Mouse (Mus musculus) left cerebral cortex, adult 8-10 months (tissue): ENCODE measurements around the gene Prr3. TPM values are rescaled to one million over a fixed set of nuclear protein-coding genes. Genes with fewer than 3 reads are reported as not detected.
A peak's percentile ranks its signal among the peaks of the same experiment; 100 is the strongest.
"Not testable (repeated sequence)": the region's sequence is repeated elsewhere in the genome, so short reads cannot be mapped to it uniquely, and the experiment has no call there.

Experiments used
- DNase-seq, 2 experiments: peaks; one replicate each; pipeline ENCODE4 v3.0.0; 2022; ENCODE audit warnings: low spot score in 2 of 2
- total RNA-seq, 4 experiments: library from RNA; stranded (reverse); gene quantifications; 2 replicates each; pipeline ENCODE4 v1.2.4; 2022

The Prr3 gene
- total RNA-seq, 4 experiments from 2014 or later = 35.3 to 44.5 (median 38.4) TPM

GRCm38 (mm10) chr17:35999356-35999755, 19.3 kb upstream of the Prr3 start:
- DNase-seq = no peak

DNA sequence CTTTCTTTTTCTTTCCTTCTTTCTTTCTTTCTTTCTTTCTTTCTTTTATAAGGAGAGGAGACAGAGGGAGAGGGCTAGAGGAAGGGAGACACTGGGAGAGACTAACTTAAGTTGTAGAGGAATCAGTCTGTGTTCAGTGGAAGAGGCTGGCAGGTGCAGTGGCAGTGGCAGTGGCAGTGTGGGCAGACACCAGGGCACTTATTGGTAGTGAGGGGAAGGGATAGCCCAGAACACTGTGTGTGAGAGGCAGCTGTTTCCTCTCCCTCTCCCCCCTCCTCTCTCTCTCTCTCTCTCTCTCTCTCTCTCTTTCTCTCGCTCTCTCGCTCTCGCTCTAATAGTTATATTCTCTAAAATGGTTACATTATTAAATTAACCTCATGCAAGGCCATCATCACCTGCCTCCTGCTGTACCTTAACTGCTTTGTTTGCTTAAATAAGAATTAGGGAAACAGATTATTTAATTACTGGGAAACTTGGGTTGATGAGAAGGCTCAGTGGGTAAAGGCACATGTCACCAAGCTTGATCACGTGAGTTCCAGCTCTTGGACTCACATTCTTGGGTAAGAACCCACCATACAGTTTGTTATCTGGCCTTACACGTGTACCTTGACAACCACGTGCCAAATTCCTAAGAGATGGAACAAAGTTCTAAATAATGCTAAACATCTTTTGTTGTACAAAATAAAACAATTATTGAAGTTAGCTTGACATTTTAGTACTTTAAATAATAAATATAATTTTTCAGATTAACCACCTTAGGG, 18.7 kb upstream of the Prr3 start:
- no peak for DNase-seq

DNA sequence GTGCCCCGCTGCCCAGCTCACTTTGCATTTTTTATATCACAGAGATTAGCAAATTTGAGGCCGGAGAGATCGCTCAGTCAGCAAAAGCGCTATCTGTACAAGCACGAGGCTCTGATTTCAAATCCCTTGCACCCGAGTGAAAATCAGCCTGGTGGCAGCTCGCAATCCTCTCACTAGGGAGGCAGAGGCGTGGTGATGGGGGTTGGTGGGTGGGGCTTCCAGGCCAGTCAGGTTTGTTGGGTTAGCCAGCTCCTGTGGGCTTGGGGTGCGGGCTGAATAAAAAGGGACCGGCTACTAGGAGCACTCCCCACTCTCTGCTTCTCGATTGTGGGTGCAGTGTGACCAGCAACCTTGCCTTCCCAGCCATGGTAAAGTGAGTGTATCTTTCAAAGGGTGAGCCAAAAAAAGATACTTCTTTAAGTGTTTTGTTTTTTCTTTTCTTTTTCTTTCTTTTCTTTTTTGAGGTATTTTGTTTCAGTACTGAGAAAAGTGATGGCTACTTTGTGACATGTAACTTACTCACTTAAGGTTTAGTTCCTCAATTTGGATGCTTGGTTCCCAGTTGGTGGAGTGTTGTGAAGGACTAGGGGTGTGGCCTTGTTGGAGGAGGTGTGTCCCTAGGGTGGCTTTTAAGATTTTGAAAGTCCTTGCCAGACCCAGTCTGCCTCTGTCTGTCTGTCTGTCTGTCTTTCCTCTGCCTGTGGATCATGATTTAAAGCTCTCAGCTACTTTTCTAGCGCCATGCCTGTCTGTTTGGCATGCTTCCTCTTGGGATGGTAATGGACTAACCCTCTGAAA, 17.9 kb upstream of the Prr3 start:
- no peak for DNase-seq

DNA sequence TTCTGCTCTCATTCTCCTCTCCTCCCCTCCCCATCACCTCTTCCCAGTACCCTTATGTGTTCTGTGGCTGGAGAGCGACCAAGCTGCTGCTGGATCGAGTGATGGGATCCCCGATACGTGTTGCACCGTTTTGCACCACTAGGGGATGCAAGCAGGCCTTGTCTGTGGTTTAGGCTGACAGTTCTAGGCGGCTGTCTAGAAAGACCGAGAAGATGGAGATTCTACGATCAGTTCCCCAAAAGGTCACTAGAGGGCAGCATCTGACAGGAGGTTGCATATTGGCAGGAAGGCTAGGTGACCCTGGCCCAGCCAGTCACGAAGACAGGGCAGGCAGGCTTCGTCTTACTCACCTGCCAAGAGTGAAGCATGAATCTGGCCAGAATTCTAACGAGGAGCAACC, 16.9 kb upstream of the Prr3 start:
- DNase-seq = peak; percentile 81 to 90

GRCm38 (mm10) chr17:35994879-35995240, 14.8 kb upstream of the Prr3 start:
- DNase-seq = no peak

DNA sequence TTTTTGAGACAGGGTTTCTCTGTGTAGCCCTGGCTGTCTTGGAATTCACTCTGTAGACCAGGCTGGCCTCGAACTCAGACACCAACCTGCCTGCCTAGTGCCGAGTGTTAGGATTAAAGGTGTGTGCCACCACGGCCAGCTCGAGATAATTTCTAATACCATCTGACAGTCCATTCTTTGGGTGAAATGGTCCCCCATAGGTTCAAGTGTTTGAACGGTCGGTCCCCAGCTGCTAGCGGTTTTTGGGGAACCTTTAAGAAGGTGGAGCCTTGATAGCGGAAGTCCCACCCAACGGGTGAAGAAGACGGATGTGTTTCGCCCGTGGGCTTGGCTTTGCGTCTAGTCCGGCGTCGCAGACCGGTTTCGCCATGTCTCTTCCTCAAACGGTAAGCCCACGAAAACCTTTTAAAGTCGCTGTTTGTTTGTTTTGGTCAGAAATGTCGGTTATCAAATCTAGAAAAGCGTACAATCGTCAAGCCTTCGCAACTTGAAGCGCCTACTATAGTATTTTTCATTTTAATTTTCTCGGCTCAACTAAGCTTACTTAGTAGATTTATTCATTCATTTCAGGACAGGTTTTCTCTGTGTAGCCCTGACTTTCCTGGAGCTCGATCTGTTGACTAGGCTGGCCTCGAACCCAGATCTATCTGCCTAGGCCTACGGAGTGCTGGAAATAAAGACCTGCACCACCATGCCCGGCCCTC, 14.3 kb upstream of the Prr3 start:
- DNase-seq = peak; percentile 71 to 74

DNA sequence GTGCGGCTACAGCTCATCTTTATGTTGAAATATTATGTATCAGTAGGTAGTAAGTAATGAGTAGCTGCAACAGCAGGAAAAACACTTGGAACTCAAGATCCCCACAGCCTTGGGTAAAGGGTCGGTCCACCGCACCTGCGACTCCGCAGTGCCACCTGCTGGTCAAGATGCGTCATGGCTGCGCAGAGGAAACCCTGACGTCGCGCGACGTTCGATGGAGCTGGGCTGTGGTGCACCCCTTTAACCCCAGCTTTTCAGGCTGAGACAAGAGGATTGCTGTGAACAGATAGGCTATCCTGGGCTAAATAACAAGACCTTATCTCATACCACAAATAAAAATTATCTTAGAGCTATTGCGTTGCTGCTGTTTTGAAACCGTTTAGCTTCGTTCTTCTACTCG, 13.6 kb upstream of the Prr3 start:
- DNase-seq = peak; percentile 44 to 48

GRCm38 (mm10) chr17:35991781-35992180, 11.7 kb upstream of the Prr3 start:
- no peak for DNase-seq

DNA sequence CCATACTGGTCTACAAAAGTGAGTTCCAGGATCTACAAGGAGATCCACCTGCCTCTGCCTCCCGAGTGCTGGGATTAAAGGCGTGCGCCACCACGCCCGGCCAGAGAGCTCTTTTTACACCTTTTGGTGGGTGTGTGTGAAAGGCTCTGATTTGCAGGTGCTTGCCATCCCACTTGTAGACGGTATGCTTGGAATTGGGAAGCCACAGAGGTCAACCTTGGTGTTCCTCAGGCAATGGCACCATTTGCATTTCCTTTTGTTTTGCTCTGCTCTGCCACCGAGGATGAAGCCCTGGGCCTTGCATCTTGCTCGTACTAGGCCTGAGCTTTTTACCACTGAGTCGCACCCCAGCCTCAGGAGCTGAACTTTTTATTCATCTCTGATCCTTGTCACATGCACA, 1.7 kb upstream of the Prr3 start:
- no peak for DNase-seq

- DNase-seq = peak; percentile 39 to 52
These were observed 323 bp upstream of the Prr3 start for GRCm38 (mm10) chr17:35980363-35980754.

- DNase-seq = no peak
These were observed 1.1 kb downstream of the Prr3 start for GRCm38 (mm10) chr17:35978811-35979400.

DNA sequence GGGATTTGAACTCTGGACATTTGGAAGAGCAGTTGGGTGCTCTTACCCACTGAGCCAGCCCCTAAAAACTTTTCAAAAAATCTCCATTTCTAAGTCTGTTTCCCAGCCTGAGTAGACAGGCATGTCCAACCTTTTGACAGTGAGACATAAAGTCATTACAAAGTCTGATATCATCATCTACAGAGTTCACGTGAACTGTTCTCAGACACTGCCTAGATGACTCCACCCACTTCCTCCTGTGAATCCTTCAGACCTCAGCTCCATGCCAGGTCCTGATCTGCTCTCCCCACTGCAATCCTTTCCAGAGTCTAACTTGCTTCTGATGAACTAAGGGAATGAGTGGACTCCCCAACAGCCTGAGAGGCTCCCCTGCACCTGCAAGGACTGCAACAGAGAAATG, 7.9 kb downstream of the Prr3 start:
- DNase-seq = no peak

DNA sequence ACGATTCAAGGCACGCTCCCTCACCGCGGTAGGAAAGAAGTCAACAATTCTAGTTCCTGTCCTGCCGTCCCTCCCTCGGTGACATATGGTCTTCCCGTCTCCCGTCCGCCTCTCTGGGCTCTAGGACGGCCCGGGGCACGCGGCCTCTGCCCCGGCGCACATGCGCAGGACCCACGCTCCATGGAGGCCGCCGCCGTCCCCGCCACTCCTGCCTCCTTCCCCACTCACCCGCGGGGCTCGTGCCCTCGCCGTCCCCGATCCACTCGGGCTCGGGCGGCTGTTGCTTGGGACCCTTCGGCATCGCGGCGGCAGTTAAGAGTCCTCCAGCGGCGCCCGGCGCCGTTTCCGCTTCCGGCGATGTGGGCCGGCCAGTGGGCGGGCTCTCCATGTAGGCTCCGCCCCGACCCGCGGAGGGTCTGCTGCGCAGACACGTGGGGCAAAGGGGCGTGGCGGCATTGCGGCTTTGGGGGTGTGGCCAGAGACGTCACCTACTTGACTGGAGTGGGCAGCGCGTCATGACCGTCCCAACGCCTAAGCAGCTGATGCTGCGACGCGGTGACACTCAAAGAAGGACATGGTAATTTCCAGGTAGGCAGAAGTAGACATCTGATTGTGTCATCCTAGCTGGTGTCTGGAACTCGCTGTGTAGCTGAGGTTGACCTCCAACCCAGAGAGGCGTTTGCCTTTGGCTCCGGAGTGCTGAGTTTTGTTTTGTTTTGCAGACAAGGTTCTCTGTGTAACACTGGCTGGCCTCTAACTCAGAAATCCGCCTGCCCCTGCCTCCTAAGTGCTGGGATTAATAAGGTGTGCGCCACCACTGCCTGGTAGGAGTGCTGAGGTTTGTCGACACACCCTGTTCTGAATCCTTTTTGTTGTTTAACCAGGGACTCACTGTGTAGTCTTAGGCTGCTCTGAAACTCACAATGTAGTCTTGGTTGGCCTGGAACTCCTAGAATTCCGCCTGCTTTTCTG, 10.3 kb downstream of the Prr3 start, which contains the start of gene Abcf1:
TSS of gene Abcf1 (minus strand) at position 344 of the 972 bp plus-strand sequence.
- peak; percentile 97 for DNase-seq

DNA sequence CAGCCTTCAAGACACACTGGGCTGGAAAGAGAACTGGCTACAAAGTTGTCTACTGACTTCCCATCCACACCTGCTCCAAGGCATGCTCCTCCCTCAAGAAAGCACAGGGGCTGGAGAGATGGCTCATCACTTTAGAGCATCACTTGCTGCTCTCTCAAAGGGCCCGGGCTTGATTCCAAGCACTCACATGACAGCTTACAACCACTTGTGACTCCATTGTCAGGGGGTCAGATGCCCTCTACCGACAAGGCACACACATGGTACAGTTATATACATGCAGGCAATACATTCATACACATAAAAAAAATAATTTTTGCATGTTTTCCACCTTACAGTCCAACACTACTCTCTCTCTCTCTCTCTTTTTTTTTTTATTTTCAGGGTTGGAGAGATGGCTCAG, 12.4 kb downstream of the Prr3 start:
- no peak for DNase-seq

DNA sequence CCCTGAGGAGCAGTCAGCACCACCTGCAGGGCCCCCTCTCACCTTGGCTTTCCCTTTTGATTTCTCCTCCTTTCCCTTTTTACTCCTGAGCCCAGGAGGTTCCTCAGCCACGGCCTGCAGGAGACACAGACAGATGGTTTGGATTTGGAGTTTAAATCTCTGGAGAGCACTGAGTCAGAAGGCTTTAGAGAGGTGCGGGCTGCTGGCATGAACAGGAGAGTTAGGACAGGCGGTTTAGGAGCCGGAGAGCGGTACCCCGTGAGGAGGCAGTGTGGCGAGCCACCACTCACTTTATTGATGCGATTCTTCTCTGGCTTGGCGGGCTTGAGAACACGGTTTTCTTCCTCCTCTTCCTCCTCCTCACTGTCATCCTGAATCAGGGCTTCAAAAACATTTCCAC, 16.8 kb downstream of the Prr3 start:
- DNase-seq = no peak

DNA sequence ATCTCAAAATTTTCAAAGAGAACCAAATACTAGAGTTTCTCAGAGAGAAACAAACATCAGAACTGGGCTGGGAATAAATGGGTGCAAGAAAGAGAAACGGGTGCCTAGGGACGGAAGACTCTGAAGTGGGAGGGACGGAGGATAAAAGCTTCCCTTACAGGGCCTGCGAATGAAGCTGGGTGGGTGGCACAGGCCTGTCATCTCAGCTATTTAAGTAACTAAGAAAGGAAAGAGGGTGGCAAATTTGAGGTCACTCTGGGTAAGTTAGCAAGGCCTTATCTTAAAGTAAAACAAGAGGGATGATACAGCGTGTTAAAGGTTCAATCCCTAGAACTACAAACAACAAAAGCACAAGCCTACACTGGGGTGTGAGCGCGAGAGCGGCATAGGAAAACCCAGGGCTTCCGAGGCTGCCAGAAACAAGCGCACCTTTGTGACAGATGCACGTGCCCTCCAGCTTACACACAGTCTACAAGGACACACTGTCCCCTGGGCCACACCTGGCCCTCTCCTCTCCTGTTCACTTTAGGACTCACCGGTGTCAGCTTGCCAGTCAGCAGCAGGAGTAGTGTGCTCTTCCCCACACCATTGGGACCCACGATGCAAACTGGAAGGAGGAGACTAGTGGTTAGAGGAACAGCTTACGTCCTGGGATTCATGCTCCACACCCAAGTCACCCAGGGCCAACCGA, 21.4 kb downstream of the Prr3 start:
- no peak for DNase-seq

DNA sequence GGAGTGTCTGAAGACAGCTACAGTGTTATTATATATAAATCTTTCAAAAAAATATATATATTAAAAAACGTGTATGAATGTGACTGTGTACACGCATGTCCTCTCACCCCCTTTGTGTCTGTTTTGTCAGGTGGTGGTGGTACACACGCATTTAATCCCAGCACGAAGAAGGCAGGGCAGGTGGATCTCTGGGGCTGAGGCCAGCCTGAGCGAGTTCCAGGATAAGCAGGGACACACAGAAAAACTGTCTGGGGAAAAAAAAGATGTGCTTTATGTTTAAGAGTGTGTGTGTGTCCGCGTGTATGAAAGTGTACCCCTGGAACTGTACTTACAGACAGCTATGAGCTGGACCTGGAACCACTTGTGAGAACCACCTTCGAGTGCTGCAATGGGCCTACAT, 25.4 kb downstream of the Prr3 start:
- DNase-seq = no peak

DNA sequence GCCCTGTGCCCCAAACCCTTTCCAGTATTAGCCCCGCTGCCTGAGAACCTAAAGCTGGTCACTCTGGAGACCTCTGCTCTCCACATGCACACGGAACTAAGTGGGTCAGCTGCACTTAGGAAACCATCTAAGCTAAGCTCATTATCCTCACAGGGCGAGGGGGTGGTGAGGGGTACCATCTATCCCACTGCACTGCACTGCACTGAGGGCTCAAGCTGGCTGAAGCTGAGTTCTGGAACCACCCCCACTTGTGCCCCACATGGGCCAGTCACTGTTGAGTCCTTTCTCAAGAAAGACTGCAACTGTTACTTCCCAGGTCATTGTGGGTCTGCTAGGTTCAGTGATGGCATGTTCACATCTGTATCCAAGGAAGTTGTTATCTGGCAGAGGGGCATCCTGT, 27.5 kb downstream of the Prr3 start:
- DNase-seq = not testable (repeated sequence)

GRCm38 (mm10) chr17:35950946-35951345, 29.1 kb downstream of the Prr3 start:
- not testable (repeated sequence) for DNase-seq

DNA sequence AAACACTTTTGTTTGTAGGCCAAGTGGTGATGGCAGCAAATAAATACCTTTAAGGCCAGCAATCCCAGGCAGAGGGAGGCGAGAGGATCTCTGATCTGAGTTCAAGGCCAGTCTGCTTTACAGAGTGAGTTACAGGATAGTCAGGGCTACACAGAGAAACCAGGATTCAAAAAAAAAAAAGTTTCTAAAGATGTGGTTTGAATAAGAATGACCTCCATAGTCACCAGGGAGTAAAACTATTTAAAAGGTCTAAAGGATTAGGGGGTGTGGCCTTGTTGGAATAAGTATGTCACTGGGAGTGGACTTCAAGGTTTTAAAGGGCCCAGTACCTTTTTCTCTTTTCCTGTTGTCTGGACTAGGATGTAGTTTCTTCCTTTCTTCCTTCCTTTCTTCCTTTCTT, 40.1 kb downstream of the Prr3 start:
- DNase-seq = no peak
